Mouse (Mus musculus): ENCODE measurements around the gene Lgmn.

Gene Lgmn

GRCm38 (mm10) chr12:102432238-102432637, 7.4 kb downstream of the Lgmn start:
- no peak for DNase-seq (ENCODE audit: low read depth)

DNA sequence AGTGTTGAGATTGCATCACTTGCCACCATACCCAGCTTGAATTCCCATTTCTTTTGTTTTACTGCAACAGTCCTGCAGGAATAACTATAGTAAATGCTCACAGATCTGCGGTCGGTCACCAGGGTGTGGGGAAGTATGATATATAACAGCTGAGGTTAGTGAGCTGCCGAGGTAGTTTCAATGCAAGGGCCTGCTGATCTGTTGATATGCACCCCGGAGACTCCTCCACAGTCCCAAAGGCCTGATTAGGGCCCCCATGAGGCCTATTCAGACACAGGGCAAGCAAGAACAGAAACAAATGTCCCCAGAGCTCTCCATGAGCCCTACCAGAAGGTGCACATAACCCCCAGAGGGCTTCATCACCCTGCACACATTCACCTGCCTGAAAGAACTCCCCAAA, 9.4 kb downstream of the Lgmn start:
- DNase-seq (ENCODE audit: low read depth): no peak

DNA sequence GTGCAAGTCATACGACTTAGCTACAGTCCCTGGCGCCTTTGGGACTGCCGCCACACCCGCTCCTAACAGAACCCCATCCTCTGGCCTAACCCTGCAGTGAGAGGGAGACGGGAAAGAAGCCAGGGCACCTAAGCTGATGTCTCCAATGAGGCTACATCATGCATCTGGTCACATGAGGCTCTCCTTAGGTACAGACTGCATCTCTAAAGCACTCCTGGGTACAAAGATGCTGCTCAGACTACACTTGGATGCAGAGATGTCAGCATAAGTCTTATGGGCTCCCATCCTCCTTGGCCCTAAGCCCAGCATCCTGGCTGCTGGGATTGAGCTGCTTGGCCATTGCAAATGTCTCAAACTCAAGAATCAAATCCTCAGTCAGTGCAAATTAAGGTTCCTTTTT, 10.0 kb downstream of the Lgmn start:
- no peak for DNase-seq (ENCODE audit: low read depth)

DNA sequence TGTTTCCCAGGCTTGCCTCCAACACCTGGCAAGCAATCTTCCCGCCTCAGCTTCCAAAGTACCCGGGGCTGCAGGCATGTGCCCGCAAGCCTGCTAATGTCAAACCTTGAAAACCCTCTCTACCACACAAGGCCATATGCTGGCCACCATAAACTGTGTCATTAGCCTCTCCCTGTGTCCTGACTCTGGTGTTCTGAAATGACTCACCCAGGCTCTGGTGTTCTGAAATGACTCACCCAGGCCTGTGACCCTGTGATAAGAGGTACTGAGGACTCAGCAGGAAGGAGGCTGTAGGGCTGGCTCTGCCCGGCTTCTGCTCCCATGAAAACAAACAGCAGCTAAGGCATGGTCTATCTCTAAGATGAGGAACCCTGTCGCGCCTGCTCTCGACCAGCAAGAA, 13.3 kb downstream of the Lgmn start:
- DNase-seq (ENCODE audit: low read depth): peak; percentile 48

DNA sequence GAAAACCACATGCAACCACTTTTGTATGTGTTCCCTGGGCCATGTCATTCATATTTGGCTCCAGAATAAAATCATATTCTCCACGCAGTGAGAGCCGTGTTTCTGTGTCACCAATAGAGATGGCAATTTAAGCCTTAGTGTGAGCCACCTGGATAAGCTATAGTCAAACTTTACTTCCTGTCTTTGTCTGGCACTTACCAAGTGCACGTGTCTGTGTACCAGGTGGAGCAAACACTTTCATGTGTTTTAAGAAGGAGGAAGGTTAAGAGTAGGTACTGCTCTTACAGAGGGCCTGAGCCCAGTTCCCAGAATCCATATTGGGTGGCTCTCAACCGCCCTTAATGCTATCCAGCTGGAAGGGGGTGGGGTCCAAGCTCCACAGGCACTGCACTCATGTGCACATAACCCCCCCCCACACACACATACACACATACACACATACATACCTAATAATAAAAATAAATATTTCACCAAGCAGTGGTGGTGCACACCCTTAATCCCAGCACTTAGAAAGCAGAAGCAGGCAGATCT, 14.5 kb downstream of the Lgmn start:
- no peak for DNase-seq (ENCODE audit: low read depth)

- no peak for DNase-seq (ENCODE audit: low read depth)
These were observed 15.2 kb downstream of the Lgmn start for GRCm38 (mm10) chr12:102424456-102424855.

GRCm38 (mm10) chr12:102423625-102424024, 16.0 kb downstream of the Lgmn start:
- DNase-seq (ENCODE audit: low read depth): no peak

- no peak for DNase-seq (ENCODE audit: low read depth)
These were observed 16.8 kb downstream of the Lgmn start for GRCm38 (mm10) chr12:102422623-102423320.

DNA sequence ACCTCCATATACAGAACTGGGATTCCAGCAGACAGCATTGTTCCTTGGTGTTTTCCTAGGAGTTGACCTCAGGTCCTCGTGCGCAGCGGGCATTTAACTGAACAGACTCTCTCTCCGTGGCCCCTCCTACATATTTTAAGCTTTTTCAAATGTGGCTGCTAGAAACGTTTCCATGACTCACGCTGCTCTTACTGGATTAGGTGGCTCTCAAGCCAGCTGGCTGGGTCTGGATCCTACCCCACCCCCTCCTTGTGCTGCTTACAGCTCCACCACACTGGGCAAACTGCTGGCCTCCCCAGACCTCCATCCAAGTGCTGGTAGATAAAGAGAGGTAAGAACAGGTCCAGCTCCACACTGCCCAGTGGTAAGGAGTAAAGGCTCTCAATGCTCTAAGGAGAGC, 17.5 kb downstream of the Lgmn start:
- no peak for DNase-seq (ENCODE audit: low read depth)

DNA sequence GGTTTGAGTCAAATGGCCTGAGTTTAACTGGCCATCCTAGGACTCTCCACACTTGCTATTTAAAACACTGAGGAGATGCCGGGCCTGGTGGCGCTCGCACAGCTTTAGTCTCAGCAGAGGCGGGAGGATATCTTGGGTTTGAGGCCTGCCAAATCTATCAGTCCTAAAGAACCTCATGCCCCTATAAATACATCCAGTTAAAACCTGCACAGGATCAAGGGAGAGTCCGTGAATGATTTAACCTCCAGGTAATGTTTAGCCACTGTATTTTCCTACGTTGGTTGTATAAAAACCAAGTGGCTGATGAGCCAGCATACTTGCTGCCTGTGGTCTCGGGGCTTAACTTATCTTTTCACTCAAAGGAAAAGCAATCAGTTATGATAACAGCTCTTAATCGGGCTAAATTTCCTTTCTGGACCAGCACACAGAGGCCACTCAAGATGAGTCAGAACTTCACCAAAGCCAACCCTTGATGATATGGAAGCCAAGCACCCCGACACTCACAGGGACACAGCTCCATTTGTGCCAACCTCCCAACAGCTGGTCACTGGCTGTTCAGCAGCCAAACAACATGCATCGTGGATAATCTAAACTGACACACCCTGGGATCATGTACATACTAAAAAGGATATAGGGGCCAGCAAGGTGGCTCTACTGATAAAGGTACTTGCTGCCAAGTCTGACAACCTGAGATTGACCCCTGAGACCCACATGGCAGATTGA, 19.3 kb downstream of the Lgmn start:
- no peak for DNase-seq (ENCODE audit: low read depth)

DNA sequence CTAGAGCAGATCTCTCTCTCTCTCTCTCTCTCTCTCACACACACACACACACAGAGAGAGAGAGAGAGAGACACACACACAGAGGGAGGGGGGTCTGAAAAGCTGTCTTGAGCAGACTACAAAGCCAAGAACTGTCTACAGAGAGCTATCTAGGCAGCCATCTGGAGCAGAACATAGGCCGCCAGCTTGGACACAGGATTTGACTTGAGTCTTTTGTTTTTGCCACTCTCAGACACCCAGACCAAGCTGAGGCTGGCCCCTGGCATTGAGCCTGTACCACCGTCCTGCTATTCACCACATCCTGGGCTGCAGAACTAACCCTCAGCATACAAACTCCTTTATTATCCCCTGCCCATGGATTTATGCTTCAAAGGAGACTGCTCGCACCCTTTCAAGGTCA, 20.1 kb downstream of the Lgmn start:
- no peak for DNase-seq (ENCODE audit: low read depth)

GRCm38 (mm10) chr12:102417701-102418100, 21.9 kb downstream of the Lgmn start:
- DNase-seq (ENCODE audit: low read depth): no peak

GRCm38 (mm10) chr12:102416955-102417510, 22.6 kb downstream of the Lgmn start:
- no peak for DNase-seq (ENCODE audit: low read depth)

DNA sequence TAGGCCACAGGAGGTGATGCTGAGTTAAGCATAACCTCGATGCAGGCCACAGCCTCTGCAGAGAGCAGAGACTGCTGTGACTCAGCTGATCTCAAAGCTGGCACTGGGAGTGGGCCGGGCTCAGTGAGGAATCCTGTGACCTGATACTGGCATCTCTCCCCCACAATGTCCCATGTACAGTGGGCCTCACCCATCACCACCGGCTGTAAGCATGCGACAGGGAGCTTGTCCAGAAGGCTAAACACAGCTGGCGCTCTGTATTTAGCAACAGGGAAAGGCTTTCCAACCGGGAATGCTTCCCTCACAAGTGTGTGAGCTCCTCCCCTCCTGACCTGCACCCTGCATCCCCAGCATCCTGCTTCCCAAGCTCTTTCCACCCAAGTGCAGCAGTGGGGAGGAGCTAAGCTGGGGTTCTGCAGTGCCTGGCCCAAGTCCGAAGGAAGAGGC, 23.2 kb downstream of the Lgmn start:
- no peak for DNase-seq (ENCODE audit: low read depth)

GRCm38 (mm10) chr12:102414686-102415085, 24.9 kb downstream of the Lgmn start:
- DNase-seq (ENCODE audit: low read depth): no peak

GRCm38 (mm10) chr12:102413171-102413570, 26.4 kb downstream of the Lgmn start:
- no peak for DNase-seq (ENCODE audit: low read depth)

DNA sequence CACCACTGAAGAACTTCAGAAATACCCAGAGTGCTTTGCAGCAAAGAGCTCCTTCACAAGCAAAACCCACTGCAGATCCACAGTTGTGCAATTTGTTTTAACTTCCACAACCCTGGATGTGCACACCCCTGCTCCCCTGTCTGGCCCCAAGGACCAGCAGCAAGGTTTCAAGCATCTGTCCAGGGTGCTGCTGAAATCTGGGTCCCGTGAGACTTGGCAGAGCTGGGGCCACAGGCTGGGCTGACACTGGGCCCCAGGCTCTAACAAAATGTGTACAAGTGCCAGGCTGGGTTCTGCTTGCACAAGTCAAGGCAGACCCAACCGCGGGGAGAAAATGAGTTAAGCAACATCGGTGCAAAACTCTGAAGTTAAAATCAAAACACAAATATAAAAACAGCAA, 41.0 kb downstream of the Lgmn start:
- no peak for DNase-seq (ENCODE audit: low read depth)

GRCm38 (mm10) chr12:102395998-102396991, 43.3 kb downstream of the Lgmn start:
- no peak for DNase-seq (ENCODE audit: low read depth)

- no peak for DNase-seq (ENCODE audit: low read depth)
These were observed 44.1 kb downstream of the Lgmn start for GRCm38 (mm10) chr12:102395537-102395936.

- DNase-seq (ENCODE audit: low read depth): peak; percentile 7
These were observed 45.1 kb downstream of the Lgmn start for GRCm38 (mm10) chr12:102394496-102394895.

- peak; percentile 77 for DNase-seq (ENCODE audit: low read depth)
These were observed 47.6 kb downstream of the Lgmn start for GRCm38 (mm10) chr12:102391982-102392381.

DNA sequence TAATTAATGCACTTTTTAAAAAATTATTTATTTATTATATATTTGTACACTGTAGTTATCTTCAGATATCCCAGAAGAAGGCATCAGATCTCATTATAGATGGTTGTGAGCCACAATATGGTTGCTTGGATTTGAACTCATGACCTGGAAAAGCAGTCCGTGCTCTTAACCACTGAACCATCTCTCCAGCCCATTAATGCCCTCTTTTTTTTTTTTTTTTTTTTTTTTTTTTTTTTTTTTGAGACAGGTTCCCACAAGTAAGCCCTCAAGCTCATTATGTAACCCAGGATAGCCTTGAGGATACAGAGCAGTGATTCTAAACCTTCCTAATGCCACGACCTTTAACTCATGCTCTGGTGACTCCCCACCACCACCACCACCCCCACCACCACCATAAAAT, 48.5 kb downstream of the Lgmn start:
- DNase-seq (ENCODE audit: low read depth): no peak

Measured in induced T-regulatory cell, adult 2 months (primary cell).